Mouse (Mus musculus) liver, adult 10 weeks (tissue): ENCODE results near the gene Arl6ip4. TPM values are rescaled to one million over a fixed set of nuclear protein-coding genes. Genes with fewer than 3 reads are reported as not detected.

Experiments
- polyA plus RNA-seq: library from polyadenylated mRNA; stranded (reverse); fragments of 350-450 nt; fragmentation: Illumina TruSeq; extraction: RNeasy Lipid Tissue Mini Kit (QIAGEN cat#74804); gene quantifications from one replicate; pipeline ENCODE4 v1.2.3, GENCODE M21; 2014; ENCODE audit warnings: low read depth, low replicate concordance

The Arl6ip4 gene
- 2.1 TPM for polyA plus RNA-seq

DNA sequence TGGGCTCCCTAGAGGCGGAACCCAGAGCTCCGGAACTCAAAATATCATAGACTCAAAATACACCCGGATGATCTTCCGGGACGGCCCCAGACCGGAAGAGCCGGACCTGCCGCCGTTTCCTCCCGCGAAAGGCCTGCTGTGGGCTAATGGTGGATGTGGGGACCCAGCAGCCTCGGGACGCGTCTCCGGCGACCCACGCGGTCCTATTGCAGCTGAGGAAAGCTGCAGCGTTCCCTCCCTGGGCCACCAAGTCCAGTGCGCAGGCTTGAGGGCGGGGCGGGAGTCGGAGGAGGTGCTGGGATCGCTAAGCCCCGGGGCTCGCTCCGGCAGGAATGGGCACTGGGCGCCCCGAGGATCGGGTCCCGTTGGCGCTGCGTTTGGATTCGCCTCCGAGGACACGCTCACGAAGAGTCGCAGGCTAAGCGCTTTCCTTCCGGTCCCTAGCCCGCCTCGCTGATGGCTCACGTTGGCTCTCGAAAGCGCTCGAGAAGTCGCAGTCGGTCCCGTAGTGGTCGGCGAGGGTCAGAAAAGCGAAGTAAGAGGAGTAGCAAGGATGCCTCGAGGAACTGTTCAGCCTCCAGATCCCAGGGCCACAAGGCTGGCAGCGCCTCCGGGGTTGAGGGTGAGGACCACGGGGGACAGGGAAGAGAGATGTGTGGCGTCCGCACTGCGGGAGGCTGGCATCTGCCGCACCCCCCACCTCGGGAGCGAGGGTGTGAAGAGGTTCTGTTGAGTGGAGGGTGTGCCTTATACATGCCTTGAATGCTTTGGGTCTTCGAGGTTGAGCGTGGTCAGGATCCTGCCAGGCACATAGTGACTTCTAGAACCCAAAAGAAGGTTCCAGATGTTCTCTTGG is at the start of gene Arl6ip4:
Gene Arl6ip4, plus strand, starts transcription at position 100 of the 856 bp plus-strand sequence.

DNA sequence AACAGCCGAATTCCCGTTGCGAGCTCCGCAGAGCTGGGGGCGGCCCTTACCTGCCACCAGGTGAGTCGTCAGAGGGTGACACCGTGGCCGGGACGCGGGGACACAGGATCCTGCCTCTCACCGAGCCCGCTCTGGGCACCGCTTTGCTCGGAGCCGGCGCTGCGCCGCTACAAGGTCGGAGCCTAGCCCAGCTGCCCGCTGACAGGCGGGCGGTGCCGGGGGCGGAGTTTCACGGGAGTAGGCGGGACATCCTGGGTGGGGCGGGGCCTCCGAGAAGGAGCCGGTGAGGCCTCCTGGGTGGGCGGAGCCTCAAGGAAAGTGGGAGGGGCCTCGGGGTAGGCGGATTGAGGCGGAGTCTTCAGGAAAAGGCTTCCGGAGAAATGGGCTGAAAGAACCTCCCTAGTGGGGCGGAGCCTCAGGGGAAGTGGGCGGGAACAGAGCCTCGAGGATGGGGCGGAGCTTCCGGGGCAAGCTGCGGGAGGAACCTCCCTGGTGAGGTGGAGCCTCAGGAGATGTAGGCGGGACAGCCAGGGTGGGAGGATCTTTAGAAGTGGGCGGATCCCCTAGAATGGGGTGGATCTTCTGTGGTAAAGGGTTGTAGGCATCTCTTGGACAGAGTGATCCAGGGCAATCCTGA is 20.2 kb upstream of the Arl6ip4 start, which contains the start of gene Abcb9:
Gene Abcb9, minus strand, starts transcription at position 203 of the 637 bp plus-strand sequence.

DNA sequence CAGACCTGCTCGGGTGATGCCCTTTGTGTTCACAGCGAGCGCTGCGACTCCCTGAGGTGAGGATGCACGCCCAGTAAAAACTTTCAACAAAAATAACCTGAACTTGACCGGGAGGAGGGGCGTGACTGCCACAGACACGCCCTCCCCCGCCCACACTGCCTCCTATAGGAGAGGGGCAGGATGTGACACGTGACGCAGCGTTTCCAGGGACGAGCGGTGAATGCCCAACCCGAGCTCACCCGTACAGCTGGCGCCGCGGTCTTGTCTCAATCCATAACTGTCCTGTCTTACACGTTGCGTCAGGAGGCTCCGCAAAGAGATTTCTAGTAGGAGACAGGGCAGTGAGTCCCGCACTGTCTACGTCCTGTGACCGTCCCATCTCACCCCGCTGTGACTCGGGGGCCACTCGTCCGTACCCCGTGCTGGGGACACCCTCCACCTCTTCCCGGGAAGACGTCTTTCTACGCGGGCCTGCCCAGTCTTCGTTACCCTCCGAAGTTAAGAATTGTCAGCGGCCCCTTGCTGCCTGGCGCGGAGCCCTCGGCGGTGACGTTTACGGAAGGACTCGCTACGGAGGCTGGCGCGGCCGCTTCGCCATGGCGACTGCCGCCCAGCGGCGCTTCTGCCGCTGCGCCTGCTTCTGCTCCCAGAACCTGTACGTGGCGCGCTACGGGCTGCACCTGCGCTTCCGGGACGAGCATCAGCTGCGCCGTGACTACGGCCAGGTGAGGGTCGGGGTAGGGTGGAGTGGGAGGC is 4.0 kb upstream of the Arl6ip4 start, which contains the start of gene Ogfod2:
Gene Ogfod2, plus strand, starts transcription at position 556 of the 756 bp plus-strand sequence.

Other genes starting within 250 kb of the Arl6ip4 start
- gene Hcar1, start 236.1 kb upstream of the Arl6ip4 start, polyA plus RNA-seq = not detected
- gene Denr, start 208.9 kb upstream of the Arl6ip4 start, polyA plus RNA-seq = 135 TPM
- not detected for gene Gm43518, start 188.7 kb upstream of the Arl6ip4 start, polyA plus RNA-seq
- 1.7 TPM for gene Ccdc62, start 185.4 kb upstream of the Arl6ip4 start, polyA plus RNA-seq
- gene Hip1r, start 142.5 kb upstream of the Arl6ip4 start, polyA plus RNA-seq = 0.87 TPM
- 4.3 TPM for gene Vps37b, start 83.8 kb upstream of the Arl6ip4 start, polyA plus RNA-seq
- not detected for gene Abcb9, start 20.3 kb upstream of the Arl6ip4 start, polyA plus RNA-seq
- 1.6 TPM for gene Ogfod2, start 3.8 kb upstream of the Arl6ip4 start, polyA plus RNA-seq
- gene Pitpnm2, start 133.7 kb downstream of the Arl6ip4 start, polyA plus RNA-seq = 3.1 TPM
- gene Mphosph9, start 211.9 kb downstream of the Arl6ip4 start, polyA plus RNA-seq = 2.6 TPM
- 13.7 TPM for gene 2810006K23Rik, start 212.0 kb downstream of the Arl6ip4 start, polyA plus RNA-seq
- gene Cdk2ap1, start 247.0 kb downstream of the Arl6ip4 start, polyA plus RNA-seq = 47.3 TPM